Mouse (Mus musculus) lung, postnatal 36 days (tissue): ENCODE data around the gene Gm20837.
"Not testable (repeated sequence)": the region's sequence is repeated elsewhere in the genome, so short reads cannot be mapped to it uniquely, and the experiment has no call there.

Experiments
- DNase-seq: peaks from one replicate; pipeline ENCODE4 v3.0.0; 2022; ENCODE audit warnings: mixed read lengths

Gm20837 gene

DNA sequence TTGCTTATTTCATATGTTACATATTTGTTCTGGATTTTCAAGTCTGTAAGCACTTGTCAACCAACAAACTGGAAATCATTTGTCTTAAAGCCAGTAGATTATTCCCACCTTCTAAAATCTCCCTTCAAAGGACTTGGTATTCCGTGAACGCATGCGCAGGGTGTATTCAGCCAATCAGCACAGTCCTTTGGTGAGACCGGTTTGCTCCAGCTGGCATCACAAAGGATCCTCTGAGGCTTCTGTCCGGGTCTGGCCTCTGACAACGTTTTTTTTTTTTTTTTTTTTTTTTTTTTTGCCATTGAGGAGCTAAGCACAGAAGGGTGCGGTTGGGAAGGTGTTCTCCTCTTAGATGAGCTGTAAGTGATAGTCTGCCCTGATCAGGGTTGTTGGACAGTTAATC, at the start of gene Gm20837:
Gene Gm20837, plus strand, starts transcription at position 301 of the 400 bp plus-strand sequence.
- DNase-seq = not testable (repeated sequence)
